Mouse (Mus musculus) ES-E14 (cell line): ENCODE measurements around the gene Glod4.

Experiments
- CHD2 ChIP-seq: IDR thresholded peaks from 2 replicates; pipeline ENCODE4 v1.6.1; 2014; ENCODE audit warnings: mild to moderate bottlenecking, low read depth, low read length, inconsistent platforms
- HCFC1 ChIP-seq: IDR thresholded peaks from 2 replicates; pipeline ENCODE4 v1.6.1; 2012; ENCODE audit warnings: low read length, inconsistent platforms, borderline replicate concordance; ENCODE audit not compliant: insufficient read depth
- MAFK ChIP-seq: IDR thresholded peaks from 2 replicates; pipeline ENCODE4 v1.6.1; 2014; ENCODE audit warnings: mild to moderate bottlenecking, low read depth, low read length, inconsistent platforms; ENCODE audit not compliant: insufficient read depth
- ZC3H11A ChIP-seq: IDR thresholded peaks from 2 replicates; pipeline ENCODE4 v1.6.1; 2012; ENCODE audit warnings: low read depth, mild to moderate bottlenecking, inconsistent platforms, low read length, borderline replicate concordance

- TF ChIP-seq ZC3H11A (no peak), CHD2 (no peak), HCFC1 (no peak), MAFK (no peak)
Observed at GRCm38 (mm10) chr11:76089776-76090175, 153.7 kb downstream of the Glod4 start.
